Mouse (Mus musculus) left cerebral cortex, adult 18-20 months (tissue): ENCODE results near the gene Lamb1. TPM values are rescaled to one million over a fixed set of nuclear protein-coding genes. Genes with fewer than 3 reads are reported as not detected.
A peak's percentile ranks its signal among the peaks of the same experiment; 100 is the strongest.

Experiments
- DNase-seq, 2 experiments: peaks; one replicate each; pipeline ENCODE4 v3.0.0; 2021 to 2022; ENCODE audit warnings: low spot score in 2 of 2, mixed read lengths in 1 of 2
- total RNA-seq, 2 experiments: library from RNA; stranded (reverse); gene quantifications; 2 replicates each; pipeline ENCODE4 v1.2.3; 2021

The Lamb1 gene
- total RNA-seq, 2 experiments from 2014 or later, result 16.4 to 17.3 TPM

DNA sequence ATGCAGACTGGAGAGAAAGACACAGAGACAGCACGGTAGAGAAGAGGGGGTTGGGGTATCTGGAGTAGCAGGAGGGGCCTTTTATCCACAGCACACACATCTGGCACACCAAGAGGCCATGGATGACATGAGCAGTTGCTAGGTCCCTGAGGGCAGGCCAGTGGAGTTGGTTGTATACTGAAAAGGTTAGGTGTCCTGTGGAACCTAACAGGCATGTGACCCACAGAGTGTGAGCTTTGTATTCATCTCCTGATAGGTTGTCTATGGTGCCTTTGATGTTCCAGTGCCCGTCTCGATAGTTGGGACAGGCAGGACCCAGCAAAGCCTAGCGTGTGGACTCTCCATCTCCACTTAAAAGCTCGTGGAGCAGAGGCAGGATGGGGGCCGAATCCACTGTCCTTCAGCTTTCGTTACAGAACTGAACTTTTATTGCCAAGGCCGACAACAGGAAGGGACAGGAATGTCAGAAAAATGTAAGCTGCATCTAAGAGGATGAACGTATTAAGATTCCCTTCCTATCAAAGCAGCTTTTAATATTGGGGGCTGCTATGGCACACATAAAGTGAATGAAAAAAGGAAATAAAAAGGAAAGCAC lies 46.7 kb downstream of the Lamb1 start:
- no peak for DNase-seq

- no peak for DNase-seq
Observed at GRCm38 (mm10) chr12:31312281-31312680, 47.2 kb downstream of the Lamb1 start.

DNA sequence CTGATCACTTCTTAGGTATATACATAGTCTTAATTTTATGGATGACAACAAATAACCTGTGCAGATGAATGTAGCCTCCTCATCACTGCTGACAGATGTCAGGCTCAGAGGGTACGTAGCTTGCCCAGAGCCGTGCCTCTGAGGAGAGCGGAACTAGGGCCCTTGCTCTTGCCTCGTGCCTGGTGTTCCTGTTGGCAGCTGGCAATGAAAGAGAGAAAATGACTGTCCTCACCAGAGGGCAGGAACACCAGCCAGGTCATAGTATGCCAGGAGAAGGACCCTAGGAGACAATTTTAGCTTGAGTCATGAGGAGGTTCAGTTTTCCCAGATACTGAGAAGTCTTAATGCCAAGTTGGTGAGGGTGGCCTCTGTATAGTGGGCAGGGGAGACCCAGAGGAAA lies 48.1 kb downstream of the Lamb1 start:
- no peak for DNase-seq

DNA sequence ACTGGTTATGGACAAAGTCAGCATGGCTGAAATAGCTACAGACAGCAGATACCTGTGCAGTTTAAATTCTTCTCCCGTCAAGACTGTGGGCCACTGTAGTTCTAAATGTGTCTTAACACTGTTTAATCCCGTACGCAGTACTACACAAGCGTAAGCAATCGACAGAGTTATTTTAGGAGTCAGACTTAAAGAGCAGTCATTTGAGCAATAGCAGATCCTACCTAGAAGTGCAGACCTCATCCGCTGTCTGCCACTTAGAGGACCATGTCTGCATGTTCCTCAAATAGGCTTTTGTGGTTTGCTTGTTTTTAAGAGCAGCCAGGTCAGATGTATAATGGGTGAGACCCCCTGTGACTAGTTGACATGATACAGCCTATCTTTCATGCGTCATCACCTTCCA lies 49.3 kb downstream of the Lamb1 start:
- no peak for DNase-seq

DNA sequence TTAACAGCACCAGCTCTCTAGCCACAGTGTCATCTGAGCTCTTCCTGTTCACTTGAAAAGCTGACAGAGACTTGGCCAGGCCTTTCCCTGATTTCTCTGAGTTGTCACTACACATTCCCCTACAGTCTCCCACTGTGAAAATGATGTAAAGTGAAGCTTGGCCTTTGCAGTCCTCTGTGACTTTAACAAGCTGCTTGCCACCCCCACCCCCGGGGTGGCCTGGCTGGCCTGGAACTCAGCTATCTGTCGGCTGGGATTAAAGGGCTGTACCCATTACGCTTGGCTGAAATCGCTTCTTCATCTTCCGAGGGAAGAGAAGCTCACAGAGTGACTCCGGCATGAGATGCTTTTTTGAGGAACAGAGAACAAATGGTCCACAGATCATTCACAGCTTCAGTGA lies 50.9 kb downstream of the Lamb1 start:
- no peak for DNase-seq

DNA sequence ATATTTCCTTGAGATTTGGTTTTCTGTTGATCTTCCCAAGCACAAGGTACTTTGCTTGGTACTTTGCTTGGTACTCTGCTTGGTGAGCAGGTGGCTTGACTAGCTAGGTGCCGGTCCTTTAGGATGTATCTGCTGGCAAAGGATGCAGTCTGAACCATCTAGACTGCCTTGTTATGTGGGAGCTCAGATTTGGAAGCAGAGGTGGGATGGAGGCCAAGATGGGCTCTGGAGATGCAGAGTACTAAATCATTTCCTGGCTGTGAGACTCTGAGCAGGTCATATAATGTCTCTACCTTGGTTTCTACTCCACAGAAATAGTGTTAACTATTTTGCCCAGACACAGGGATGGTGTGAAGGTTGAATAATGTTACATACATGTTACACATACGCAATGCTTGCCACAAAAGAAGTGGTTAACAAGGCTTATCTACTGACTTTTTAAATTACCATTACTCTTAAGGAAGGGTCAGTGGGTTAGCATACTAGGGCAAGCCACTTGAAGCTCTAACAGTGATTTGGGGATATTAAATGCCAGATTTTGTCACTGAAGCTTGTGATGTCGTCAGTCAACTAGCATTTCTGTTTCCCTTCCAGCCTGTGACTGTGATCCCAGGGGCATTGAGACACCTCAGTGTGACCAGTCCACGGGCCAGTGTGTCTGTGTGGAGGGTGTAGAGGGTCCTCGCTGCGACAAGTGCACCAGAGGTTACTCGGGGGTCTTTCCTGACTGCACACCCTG lies 52.8 kb downstream of the Lamb1 start:
- DNase-seq, result no peak

DNA sequence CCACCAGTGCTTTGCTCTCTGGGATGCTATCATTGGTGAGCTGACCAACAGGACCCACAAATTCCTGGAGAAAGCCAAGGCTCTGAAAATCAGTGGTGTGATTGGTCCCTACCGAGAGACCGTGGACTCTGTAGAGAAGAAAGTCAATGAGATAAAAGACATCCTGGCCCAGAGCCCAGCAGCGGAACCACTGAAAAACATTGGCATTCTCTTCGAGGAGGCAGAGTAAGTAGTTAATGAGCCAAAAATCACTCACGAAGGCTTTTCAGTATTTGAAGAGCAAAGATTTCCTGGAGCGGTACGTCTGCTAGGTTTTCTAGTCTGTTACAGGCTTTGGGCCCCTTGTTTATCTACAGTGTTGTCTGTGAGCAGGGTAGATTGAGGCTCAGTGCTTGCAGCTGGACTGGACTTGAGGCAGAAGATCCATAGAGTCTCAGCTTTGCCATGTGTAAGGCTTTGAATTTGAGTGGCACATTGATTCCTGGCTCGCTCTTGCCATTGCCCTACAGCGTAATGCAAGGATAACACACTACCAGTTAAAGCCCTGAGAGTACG lies 53.5 kb downstream of the Lamb1 start:
- DNase-seq, result no peak

DNA sequence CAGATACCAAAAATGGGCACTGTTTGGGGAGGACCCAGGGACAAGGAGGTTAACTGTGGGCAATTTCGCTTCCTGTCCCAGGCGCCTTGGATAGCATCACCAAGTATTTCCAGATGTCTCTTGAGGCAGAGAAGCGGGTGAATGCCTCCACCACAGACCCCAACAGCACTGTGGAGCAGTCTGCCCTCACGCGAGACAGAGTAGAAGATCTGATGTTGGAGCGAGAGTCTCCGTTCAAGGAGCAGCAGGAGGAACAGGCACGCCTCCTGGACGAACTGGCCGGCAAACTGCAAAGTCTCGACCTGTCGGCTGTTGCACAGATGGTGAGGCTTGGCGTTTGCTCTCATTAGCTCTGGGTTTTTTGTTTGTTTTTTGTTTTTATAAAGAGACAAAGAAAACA lies 55.8 kb downstream of the Lamb1 start:
- DNase-seq, result no peak

- DNase-seq, result no peak
Observed at GRCm38 (mm10) chr12:31321532-31321931, 56.5 kb downstream of the Lamb1 start.

DNA sequence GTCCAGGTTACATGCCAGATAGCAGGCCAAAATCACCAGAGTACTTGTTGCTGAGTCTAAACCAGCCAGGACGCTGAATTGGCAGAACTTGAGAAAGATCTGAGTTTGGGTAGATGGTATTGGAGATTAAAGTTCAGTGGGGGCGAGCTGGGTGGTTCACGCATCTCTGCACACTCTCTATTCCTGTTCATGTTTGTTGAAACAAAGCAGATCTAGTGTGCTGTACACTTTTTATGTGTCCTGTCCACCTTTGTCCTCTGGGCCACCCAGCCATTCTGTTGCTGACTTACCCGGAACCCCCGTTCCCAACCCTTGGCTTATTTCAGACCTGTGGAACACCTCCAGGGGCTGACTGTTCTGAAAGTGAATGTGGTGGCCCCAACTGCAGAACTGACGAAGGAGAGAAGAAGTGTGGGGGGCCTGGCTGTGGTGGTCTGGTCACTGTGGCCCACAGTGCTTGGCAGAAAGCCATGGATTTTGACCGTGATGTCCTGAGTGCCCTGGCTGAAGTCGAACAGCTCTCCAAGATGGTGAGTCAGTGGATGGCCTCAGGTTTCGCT lies 58.2 kb downstream of the Lamb1 start:
- DNase-seq, result no peak

GRCm38 (mm10) chr12:31327139-31327538 lies 62.1 kb downstream of the Lamb1 start:
- DNase-seq, result no peak

- no peak for DNase-seq
Observed at GRCm38 (mm10) chr12:31333261-31333660, 68.2 kb downstream of the Lamb1 start.

DNA sequence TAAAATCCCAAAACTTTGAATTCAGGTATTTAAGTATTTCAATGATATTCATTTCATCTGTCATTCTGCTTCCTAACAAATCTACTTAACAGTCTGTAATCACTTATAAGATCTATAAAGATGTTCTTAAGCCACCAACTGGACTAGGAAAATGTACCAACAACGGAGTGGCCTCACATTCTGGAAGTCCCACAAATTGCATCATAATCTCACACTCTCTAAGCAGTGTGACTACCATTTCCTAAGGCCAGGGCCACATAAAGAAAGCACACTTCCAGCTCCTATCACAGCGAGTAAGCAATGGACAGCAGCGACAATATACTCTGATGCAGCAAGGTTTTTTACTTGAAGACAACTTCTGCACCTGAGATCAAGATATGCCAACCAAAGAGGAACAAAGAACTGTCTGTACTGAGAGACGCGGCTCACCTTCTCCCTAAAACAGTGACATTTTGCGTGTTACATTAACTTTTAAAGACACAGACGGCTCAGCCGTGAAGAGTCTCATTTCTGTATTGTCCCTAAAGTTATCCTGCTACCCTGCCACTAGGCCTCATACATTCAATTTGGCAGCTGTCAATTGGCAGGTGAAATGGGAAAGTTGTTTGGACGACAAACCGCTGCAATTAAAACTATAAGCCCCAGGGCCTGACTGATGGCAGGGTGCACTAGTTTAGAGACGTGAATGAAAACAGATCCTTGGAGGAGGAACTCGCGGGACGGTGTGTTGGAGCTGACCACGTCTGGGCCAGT lies 85.3 kb downstream of the Lamb1 start:
- no peak for DNase-seq

- peak; percentile 98 for DNase-seq
Observed at GRCm38 (mm10) chr12:31350944-31351928, 86.2 kb downstream of the Lamb1 start, which contains the start of gene Dld. Dld (minus strand) TSS chr12:31351453.

- DNase-seq, result no peak
Observed at GRCm38 (mm10) chr12:31366428-31366827, 101.4 kb downstream of the Lamb1 start.

DNA sequence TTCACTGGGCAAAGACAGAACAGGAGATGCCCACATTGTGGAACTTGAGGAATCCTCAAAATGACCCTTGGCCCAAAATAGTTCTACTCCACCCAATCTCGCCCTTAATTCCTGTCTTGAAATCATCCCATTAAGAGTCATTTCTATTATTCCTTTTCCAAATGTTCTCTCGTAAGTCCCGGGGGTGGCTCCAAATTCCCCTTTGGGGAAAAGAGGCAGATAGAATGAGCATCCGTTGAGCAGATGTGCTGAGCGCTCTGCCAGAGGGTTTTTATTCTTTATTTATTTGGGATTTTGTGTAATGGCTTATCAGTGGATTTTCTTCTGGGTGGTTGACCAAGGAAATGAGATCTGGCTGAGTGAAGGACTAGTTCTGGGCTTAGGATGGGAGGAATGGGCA lies 102.7 kb downstream of the Lamb1 start:
- no peak for DNase-seq

DNA sequence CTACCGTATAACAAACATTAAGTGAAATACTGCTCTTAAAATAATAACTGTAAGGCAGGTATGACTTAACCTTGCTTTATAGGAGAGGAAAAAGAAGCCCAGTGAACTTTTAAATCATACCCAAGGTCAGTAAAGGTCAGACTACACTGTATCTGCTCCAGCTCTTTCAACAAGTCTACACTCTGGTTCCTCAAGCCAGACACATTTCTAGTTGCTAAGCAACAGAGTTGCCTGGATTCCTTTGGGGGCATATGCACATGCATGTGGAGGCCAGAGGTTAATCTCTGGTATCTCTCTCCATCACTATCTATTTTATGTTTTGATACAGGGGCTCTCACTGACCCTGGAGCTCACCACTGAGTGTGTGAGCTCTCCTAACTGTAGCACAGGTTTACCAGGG lies 104.1 kb downstream of the Lamb1 start:
- no peak for DNase-seq

DNA sequence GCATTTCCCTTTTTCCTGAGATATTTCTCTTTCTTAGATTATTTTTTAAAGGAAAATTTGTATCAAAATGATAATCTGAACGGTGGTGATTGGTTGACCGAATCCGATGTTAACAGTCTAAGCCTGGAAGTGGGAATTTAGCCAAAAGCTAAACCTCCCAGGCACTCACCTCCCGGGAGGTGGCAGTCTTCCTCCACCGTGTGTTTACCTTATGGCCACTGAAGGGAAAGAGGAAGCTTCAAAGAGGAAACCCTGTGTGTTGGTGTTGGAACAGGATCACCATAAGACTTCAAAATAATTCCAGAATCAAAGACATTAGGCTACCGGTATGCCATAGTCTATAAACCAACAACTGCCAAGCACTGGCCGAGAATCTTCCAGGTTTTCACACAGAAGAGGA lies 104.6 kb downstream of the Lamb1 start:
- DNase-seq, result no peak

- peak; percentile 51 to 52 for DNase-seq
Observed at GRCm38 (mm10) chr12:31374603-31375282, 109.7 kb downstream of the Lamb1 start.

GRCm38 (mm10) chr12:31375283-31375615 lies 110.2 kb downstream of the Lamb1 start:
- DNase-seq, result no peak
